Mouse (Mus musculus) thymus, postnatal 36 days (tissue): ENCODE measurements around the gene Fam198b.

Source experiments
- DNase-seq, 2 experiments: peaks; one replicate each; pipeline ENCODE4 v3.0.0; 2022; ENCODE audit warnings: mixed read lengths in 2 of 2

Gene Fam198b

GRCm38 (mm10) chr3:79990480-79990879, 106.1 kb downstream of the Fam198b start:
- no peak for DNase-seq

GRCm38 (mm10) chr3:79994029-79994539, 109.8 kb downstream of the Fam198b start:
- DNase-seq = no peak

GRCm38 (mm10) chr3:79995726-79996125, 111.4 kb downstream of the Fam198b start:
- DNase-seq = no peak
